Mouse (Mus musculus) ES-Bruce4 (cell line): ENCODE results near the gene Bin2.

ENCODE experiments used
- CTCF ChIP-seq: IDR thresholded peaks from one replicate; pipeline ENCODE4 v1.8.1; 2011; ENCODE audit warnings: low read depth, low read length
- EP300 ChIP-seq: IDR thresholded peaks from 2 replicates; pipeline ENCODE4 v1.6.1; 2011; ENCODE audit warnings: low read depth, low read length; ENCODE audit not compliant: insufficient read depth
- POLR2A ChIP-seq: IDR thresholded peaks from one replicate; pipeline ENCODE4 v1.8.1; 2011; ENCODE audit warnings: low read length; ENCODE audit not compliant: insufficient read depth

DNA sequence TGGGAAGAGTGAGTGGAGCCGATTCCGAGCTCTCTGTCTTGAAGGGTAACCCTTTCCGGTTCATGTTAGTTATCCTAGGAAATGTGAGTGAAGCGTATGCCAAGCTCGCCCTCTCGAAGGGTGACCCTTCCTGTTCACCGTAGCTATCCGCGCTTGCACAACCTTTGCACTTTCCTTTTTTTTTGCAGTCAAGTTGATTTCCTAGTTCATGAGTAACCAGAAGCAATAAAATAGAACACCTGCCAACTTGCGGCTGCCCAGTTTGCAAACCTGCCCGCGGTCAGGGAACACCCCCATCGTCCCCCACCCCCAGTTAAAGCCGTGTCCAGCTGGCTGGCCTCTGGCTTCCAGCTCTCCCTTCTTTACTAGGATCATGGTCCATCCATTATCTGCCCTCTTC, 9.7 kb upstream of the Bin2 start:
- TF ChIP-seq POLR2A (no peak), CTCF (no peak), EP300 (no peak)
